Mouse (Mus musculus): ENCODE data around the gene Fgfr1op.

The Fgfr1op gene

DNA sequence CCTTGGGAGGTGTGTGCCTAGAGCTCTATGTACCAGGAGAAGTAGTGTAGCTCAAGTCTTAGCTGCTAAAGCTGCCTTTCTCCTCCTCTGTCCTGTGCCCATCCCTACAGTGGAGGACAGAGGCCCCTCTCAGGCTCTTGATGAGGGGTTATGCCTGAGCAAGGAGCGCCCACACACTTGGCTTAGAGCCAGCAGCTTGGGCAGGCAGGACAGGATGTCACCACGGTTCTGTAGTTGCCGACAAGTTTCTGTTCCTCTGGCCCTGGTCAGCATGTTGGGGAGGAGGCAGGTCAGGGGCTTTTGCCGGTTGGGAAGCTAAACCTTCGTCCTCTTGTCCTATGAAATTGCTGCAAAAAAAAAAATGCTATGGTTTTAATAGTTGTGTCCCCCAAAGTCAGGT lies 66.8 kb downstream of the Fgfr1op start:
- peak; percentile 20 for DNase-seq

DNA sequence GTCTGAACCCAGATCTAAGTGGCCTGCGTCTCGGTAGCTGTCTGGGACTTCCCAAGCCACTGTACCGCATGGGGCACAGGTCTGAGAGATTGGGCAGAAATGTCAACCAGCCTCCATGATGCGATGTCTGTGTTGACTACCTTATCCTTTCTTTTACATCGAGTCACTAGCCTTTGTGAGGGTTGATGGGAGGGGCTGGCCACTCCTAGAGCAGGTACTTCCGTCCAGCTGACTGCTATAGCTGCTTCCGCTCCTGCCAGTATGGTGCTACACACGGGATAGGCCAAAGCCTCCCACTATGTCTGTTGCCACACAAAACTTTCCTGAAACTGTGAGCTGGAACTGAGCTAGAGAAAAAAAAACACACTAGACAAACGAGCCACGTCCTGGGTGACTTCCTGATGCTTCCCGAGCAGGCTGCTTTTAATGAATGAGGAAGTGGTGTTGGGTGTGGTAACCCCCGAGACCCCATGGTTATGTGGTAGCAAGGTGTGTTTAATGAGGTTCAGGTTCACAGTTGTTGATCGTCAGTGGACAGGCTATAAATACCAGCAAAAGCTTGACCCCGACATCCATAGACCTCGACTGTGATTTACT lies 68.4 kb downstream of the Fgfr1op start:
- no peak for DNase-seq

- DNase-seq, result no peak
Observed at GRCm38 (mm10) chr17:8234537-8234936, 69.2 kb downstream of the Fgfr1op start.

DNA sequence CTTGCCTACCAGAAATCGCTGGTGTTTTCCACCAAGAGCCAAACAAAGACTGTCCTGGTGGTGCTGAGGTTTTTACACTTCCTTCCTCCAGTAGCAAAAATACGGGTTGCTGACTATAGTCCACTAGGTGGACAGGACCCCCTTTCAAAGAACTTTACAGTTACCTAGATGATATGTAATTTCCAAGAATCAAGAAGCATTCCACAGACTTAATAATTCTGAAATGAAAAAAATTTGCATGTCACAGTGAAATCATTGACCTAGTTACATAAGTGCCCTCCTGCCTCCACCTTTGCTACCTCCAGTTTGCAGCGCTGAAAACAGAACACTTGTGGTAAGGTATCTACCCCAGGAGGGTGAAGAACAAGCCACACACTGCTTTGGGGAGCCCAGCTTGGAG lies 70.4 kb downstream of the Fgfr1op start, which contains the start of gene Ccr6:
Ccr6 (plus strand) TSS at position 301 of the 400 bp plus-strand sequence.
- no peak for DNase-seq

DNA sequence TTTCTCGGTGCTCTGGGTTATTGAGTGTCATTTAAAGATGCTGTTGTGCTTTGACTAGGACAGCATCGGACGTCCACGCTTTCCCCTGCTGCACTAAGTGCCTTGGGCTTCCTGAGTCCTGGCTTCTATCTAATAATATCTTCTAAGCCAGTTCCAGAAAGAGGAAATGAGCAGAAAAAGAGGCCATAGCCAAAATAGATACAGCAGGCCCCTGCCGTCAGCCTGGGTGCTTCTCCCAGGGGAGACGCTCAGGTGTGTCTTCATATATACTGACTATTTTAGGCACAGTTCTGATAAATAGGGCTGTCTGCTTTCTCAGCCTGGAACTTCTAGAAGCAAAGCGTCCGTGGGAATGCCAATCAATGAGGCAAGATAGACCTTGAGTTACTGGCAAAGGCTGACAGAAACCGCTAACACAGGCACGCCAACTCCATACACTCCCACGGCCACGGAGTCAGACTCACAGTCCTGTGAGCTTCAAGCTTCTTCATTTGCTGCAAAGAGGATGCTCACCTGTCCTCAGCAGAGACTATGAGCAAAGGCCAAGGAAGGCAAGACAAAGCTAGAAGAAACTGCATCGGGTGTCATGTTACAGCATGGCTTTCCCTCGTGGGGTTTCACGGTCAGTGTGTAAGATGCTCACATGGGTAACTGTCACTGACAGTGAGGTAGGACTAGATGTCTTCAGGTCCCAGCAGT lies 72.9 kb downstream of the Fgfr1op start:
- peak; percentile 29 for DNase-seq

DNA sequence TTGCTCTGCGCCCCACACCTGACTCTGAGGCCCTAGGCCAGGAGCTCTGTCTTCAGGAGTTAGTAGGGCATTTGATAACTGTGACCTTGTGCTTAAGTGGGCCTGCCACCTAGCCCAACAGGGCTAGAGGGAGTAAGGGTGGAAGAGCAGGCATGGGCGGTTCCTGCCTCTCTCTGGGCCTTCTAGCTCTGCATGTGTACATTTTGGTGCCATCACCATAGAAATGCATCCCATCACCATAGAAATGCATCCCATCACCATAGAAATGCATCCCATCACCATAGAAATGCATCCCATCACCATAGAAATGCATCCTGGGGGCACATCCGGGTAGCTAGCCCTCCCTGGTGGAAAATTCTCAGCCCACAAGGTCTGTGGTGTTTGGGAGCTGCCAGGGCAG lies 74.3 kb downstream of the Fgfr1op start:
- DNase-seq, result no peak

DNA sequence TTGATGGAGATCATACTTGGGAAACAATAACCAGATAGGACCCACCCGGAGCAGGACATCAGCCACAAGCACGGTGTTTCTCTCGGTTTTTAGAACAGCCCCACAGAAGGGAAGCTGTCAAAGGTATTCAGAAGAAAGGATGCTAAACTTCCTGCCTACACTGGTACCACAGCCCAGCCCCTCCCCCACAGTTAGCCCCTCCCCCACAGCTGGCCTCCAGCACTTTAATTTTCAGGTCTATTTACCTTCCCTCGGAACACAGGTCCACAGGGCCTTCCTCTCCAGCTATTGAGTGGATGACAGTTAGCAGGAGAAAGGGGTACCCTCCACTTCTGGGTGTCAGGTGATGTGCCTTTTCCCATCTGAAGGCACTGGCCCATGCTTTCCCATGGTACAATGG lies 75.2 kb downstream of the Fgfr1op start:
- no peak for DNase-seq

DNA sequence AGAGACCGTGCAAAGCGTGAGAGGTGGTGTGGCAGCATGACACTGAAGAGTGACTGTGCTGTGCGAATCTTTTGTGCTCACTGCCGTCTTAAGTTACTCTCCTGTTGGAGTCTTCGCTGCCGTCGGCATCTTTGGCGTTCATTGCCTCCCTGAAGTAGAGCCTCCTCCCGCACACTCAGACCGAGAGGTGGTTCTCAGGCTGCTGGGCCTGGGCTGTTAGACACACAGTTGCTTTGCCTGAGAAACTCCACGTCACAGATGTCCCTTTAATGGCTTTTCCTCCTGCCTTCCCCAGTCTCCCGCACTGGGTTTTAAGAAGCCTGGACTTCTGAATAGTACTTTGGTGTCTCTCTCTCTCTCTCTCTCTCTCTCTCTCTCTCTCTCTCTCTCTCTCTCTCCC lies 76.3 kb downstream of the Fgfr1op start:
- no peak for DNase-seq

GRCm38 (mm10) chr17:8242186-8242585 lies 76.9 kb downstream of the Fgfr1op start:
- DNase-seq, result no peak

DNA sequence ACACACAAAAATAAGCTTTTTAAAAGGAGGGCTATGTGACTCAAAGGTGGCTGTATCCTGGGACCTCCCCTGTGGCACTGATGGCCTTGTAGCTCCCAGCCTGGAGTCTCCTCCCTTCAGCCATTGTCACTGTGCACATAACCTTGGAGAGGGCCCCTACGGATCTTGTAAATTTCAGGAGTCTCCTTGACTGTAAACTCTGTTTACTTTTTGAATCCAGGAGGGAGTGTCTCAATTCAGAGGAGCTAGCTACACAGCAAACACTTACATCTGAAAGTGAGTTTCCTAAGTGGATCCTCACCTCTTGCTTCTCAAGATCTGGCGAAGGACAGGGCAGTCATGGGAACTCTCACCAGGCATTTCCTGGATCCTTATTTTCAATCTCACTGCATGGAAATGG lies 78.8 kb downstream of the Fgfr1op start:
- DNase-seq, result no peak

- no peak for DNase-seq
Observed at GRCm38 (mm10) chr17:8246102-8246754, 80.9 kb downstream of the Fgfr1op start.
